Comparison of ENCODE assay signal across 36 mouse cellular contexts in genomic region chr11:11609243-11609642, GRCm38 (mm10). TPM values are rescaled to one million over a fixed set of nuclear protein-coding genes. Genes with fewer than 3 reads are reported as not detected.
DNase-seq lines count a peak whose midpoint lies in the region; ATAC-seq lines count a peak whose summit lies in the region.
"Had no signal": no experiment of that assay in that cellular context is flagged by ENCODE, and none has a peak within 500 bp of the region (broad histone marks: within the 10 kb centered on the region; RNA-seq: fewer than 3 reads in every experiment).

No protein-coding gene starts in this region.

- H3K4me2 ChIP-seq in midbrain, embryonic 11.5 days: no peak overlapping the region
- H3K4me2 ChIP-seq in liver, embryonic 13.5 days: no peak overlapping the region
- no peak overlapping the region for H3K4me2 ChIP-seq in liver, embryonic 16.5 days (ENCODE audit: low read depth, low read length)
- no peak overlapping the region for H3K4me2 ChIP-seq in heart, embryonic 11.5 days
- H3K4me2 ChIP-seq: embryonic facial prominence, embryonic 13.5 days; forebrain, embryonic 12.5 days; hindbrain, embryonic 12.5 days had no signal

- H3K4me3 ChIP-seq in midbrain, embryonic 11.5 days (ENCODE audit: low read depth, low read length): no peak overlapping the region
- H3K4me3 ChIP-seq in midbrain, embryonic 10.5 days: no peak overlapping the region
- no peak overlapping the region for H3K4me3 ChIP-seq in liver, embryonic 13.5 days (replicated peaks)
- no peak overlapping the region for H3K4me3 ChIP-seq in liver, embryonic 16.5 days (ENCODE audit: low read depth, low read length)
- H3K4me3 ChIP-seq in heart, embryonic 11.5 days (ENCODE audit: low read depth, low read length): no peak overlapping the region
- H3K4me3 ChIP-seq: embryonic facial prominence, embryonic 10.5 days; embryonic facial prominence, embryonic 13.5 days; erythroblast, embryonic 14.5 days; forebrain, embryonic 12.5 days; heart, adult 2 months; heart, embryonic 10.5 days; hindbrain, embryonic 12.5 days had no signal

- DNase-seq in midbrain, embryonic 11.5 days (ENCODE audit: low spot score, missing footprints): peak; percentile 28
- DNase-seq in midbrain, embryonic 10.5 days (ENCODE audit: low spot score): no peak
- no peak for DNase-seq in liver, embryonic 13.5 days
- no peak for DNase-seq in left cerebral cortex, adult 11 months (ENCODE audit: low spot score)
- no peak for DNase-seq in layer of hippocampus, adult 18-20 months (ENCODE audit: low spot score in 2 of 2)
- DNase-seq: adrenal gland, adult 8-10 months; adrenal gland, postnatal 25 days; B cell, adult 2 months; cerebellum, adult 11-12 months; cerebellum, adult 8-10 months; cerebellum, postnatal 10 days; cerebellum, postnatal 36 days; embryo, embryonic 11 days; gastrocnemius, postnatal 10 days; gastrocnemius, postnatal 36 days; heart, adult 2 months had no signal

- H3K9ac ChIP-seq in midbrain, embryonic 11.5 days (ENCODE audit: low read length): no peak overlapping the region
- no peak overlapping the region for H3K9ac ChIP-seq in liver, embryonic 13.5 days
- no peak overlapping the region for H3K9ac ChIP-seq in liver, embryonic 16.5 days (ENCODE audit: low read depth, low read length)
- no peak overlapping the region for H3K9ac ChIP-seq in heart, embryonic 11.5 days (ENCODE audit: low read depth, low read length)
- H3K9ac ChIP-seq: embryonic facial prominence, embryonic 13.5 days; forebrain, embryonic 12.5 days; hindbrain, embryonic 12.5 days had no signal

- no peak overlapping the region for H3K27ac ChIP-seq in midbrain, embryonic 11.5 days (ENCODE audit: low read depth, low read length)
- no peak overlapping the region for H3K27ac ChIP-seq in midbrain, embryonic 10.5 days (replicated peaks)
- no peak overlapping the region for H3K27ac ChIP-seq in liver, embryonic 13.5 days
- no peak overlapping the region for H3K27ac ChIP-seq in liver, embryonic 16.5 days (ENCODE audit: low read length)
- H3K27ac ChIP-seq in heart, embryonic 11.5 days (ENCODE audit: low read depth, low read length): no peak overlapping the region
- H3K27ac ChIP-seq: embryonic facial prominence, embryonic 10.5 days; embryonic facial prominence, embryonic 13.5 days; forebrain, embryonic 12.5 days; heart, adult 2 months; heart, embryonic 10.5 days; hindbrain, embryonic 12.5 days had no signal

- ATAC-seq in midbrain, embryonic 11.5 days (ENCODE audit: low FRiP score): no peak
- peak; percentile 68 for ATAC-seq in liver, embryonic 13.5 days (ENCODE audit: low read depth)
- ATAC-seq in liver, embryonic 16.5 days (ENCODE audit: low read depth): peak; percentile 45
- no peak for ATAC-seq in heart, embryonic 11.5 days (replicated peaks; ENCODE audit: insufficient number of reproducible peaks, low FRiP score, low TSS enrichment)
- ATAC-seq: forebrain, embryonic 16.5 days; hindbrain, embryonic 16.5 days had no signal

- 94% methylated on average over 2 of the region's 2 CpGs for WGBS in midbrain, embryonic 11.5 days
- WGBS in midbrain, embryonic 10.5 days: 91% methylated on average over 2 of the region's 2 CpGs
- WGBS in liver, embryonic 13.5 days (ENCODE audit: insufficient replicate concordance): 46% methylated on average over 2 of the region's 2 CpGs
- 47% methylated on average over 2 of the region's 2 CpGs for WGBS in liver, embryonic 16.5 days (ENCODE audit: insufficient replicate concordance)
- 77% methylated on average over 2 of the region's 2 CpGs for WGBS in heart, embryonic 11.5 days (ENCODE audit: insufficient replicate concordance)

- H3K9me3 ChIP-seq in midbrain, embryonic 11.5 days (ENCODE audit: control insufficient read depth, low read length): no peaks in the 10 kb centered on the region; the same call in 1 of the 2 replicates
- H3K9me3 ChIP-seq in midbrain, embryonic 10.5 days (replicated peaks): peaks cover 23% of the 10 kb centered on the region; the same call in 1 of the 2 replicates
- H3K9me3 ChIP-seq in liver, embryonic 13.5 days (replicated peaks): peaks cover 24% of the 10 kb centered on the region
- peaks cover 5% of the 10 kb centered on the region; the same call in 1 of the 2 replicates for H3K9me3 ChIP-seq in liver, embryonic 16.5 days (replicated peaks; ENCODE audit: control insufficient read depth, low read length)
- peaks cover 14% of the 10 kb centered on the region for H3K9me3 ChIP-seq in heart, embryonic 11.5 days (replicated peaks; ENCODE audit: control insufficient read depth, low read length)

- H3K27me3 ChIP-seq in midbrain, embryonic 11.5 days (ENCODE audit: control insufficient read depth, insufficient read depth, low read length): no peaks in the 10 kb centered on the region
- H3K27me3 ChIP-seq in midbrain, embryonic 10.5 days (ENCODE audit: low read depth, poor library complexity, severe bottlenecking): no peaks in the 10 kb centered on the region
- no peaks in the 10 kb centered on the region for H3K27me3 ChIP-seq in liver, embryonic 13.5 days
- H3K27me3 ChIP-seq in liver, embryonic 16.5 days (ENCODE audit: control insufficient read depth, insufficient read depth, low read depth, low read length): no peaks in the 10 kb centered on the region
- H3K27me3 ChIP-seq in heart, embryonic 11.5 days (ENCODE audit: control insufficient read depth, insufficient read depth, low read length): no peaks in the 10 kb centered on the region
- H3K27me3 ChIP-seq: CH12.LX; embryonic facial prominence, embryonic 13.5 days; forebrain, embryonic 12.5 days; hindbrain, embryonic 12.5 days had no signal

- no peaks in the 10 kb centered on the region for H3K4me1 ChIP-seq in midbrain, embryonic 11.5 days (ENCODE audit: control insufficient read depth, insufficient read depth, low read length)
- no peaks in the 10 kb centered on the region for H3K4me1 ChIP-seq in midbrain, embryonic 10.5 days
- H3K4me1 ChIP-seq in liver, embryonic 13.5 days (replicated peaks): peaks cover 3% of the 10 kb centered on the region; the same call in 1 of the 2 replicates
- H3K4me1 ChIP-seq in liver, embryonic 16.5 days (ENCODE audit: control insufficient read depth, low read depth, low read length): no peaks in the 10 kb centered on the region; the same call in 1 of the 2 replicates
- H3K4me1 ChIP-seq in heart, embryonic 11.5 days (ENCODE audit: control insufficient read depth, insufficient read depth, low read length): no peaks in the 10 kb centered on the region
- H3K4me1 ChIP-seq: embryonic facial prominence, embryonic 10.5 days; embryonic facial prominence, embryonic 13.5 days; forebrain, embryonic 12.5 days; heart, embryonic 10.5 days; hindbrain, embryonic 12.5 days had no signal

- no peaks in the 10 kb centered on the region for H3K36me3 ChIP-seq in midbrain, embryonic 11.5 days (ENCODE audit: control insufficient read depth, insufficient read depth, low read length)
- no peaks in the 10 kb centered on the region for H3K36me3 ChIP-seq in midbrain, embryonic 10.5 days
- H3K36me3 ChIP-seq in liver, embryonic 13.5 days: no peaks in the 10 kb centered on the region; the same call in 1 of the 2 replicates
- H3K36me3 ChIP-seq in liver, embryonic 16.5 days (ENCODE audit: control insufficient read depth, insufficient read depth): no peaks in the 10 kb centered on the region
- H3K36me3 ChIP-seq in heart, embryonic 11.5 days (ENCODE audit: control insufficient read depth, insufficient read depth, low read length): no peaks in the 10 kb centered on the region
- H3K36me3 ChIP-seq: embryonic facial prominence, embryonic 10.5 days; embryonic facial prominence, embryonic 13.5 days; forebrain, embryonic 12.5 days; G1E; heart, embryonic 10.5 days; hindbrain, embryonic 12.5 days had no signal

RNA-seq across cellular contexts. Expression of gene 4930512M02Rik, which starts 18.4 kb away (rescaled TPM):
- polyA plus RNA-seq in midbrain, embryonic 11.5 days (2014; fragmentation: Nextera tagmentation; extraction: Ambion mirVana): not detected in 2 replicates
- not detected in 2 replicates for polyA plus RNA-seq in midbrain, embryonic 10.5 days (2016; fragmentation: Nextera tagmentation; extraction: Ambion mirVana)
- polyA plus RNA-seq in liver, embryonic 13.5 days (2015; fragmentation: Nextera tagmentation; extraction: Ambion mirVana): not detected in 2 replicates
- not detected in 2 replicates for polyA plus RNA-seq in liver, embryonic 16.5 days (2015; fragmentation: Nextera tagmentation; extraction: Ambion mirVana)
- polyA plus RNA-seq in heart, embryonic 11.5 days (2014; fragmentation: Nextera tagmentation; extraction: Ambion mirVana): not detected in 2 replicates
- not detected for total RNA-seq in layer of hippocampus, adult 18-20 months (2021)
- total RNA-seq: adrenal gland, adult 8-10 months; adrenal gland, postnatal 25 days; CH12.LX; G1E; gastrocnemius, adult 18-20 months; gastrocnemius, postnatal 10 days; gastrocnemius, postnatal 36 days; granulocyte monocyte progenitor cell, adult 5-6 weeks; heart, adult 2 months; heart, postnatal 25 days; hematopoietic stem cell, adult 5-6 weeks had no signal
- polyA plus RNA-seq: brain, embryonic 14.5 days; cortical plate, adult 2 months; embryonic facial prominence, embryonic 10.5 days; embryonic facial prominence, embryonic 13.5 days; erythroblast, embryonic 14.5 days; forebrain, embryonic 12.5 days; forebrain, embryonic 16.5 days; G1E; heart, adult 2 months; heart, embryonic 10.5 days; heart, embryonic 14.5 days; heart, postnatal 0 days; hindbrain, embryonic 12.5 days; hindbrain, embryonic 16.5 days had no signal

Comparison
In these comparisons a context has a peak if more than half of its experiments do, and no peak if none do; other contexts are left out.
1. ATAC-seq: peak in liver, embryonic 13.5 days (single experiment) and liver, embryonic 16.5 days (single experiment); none in midbrain, embryonic 11.5 days (single experiment) and heart, embryonic 11.5 days (single experiment).